8 mouse cellular contexts compared by ENCODE assay signal in the genomic region with DNA sequence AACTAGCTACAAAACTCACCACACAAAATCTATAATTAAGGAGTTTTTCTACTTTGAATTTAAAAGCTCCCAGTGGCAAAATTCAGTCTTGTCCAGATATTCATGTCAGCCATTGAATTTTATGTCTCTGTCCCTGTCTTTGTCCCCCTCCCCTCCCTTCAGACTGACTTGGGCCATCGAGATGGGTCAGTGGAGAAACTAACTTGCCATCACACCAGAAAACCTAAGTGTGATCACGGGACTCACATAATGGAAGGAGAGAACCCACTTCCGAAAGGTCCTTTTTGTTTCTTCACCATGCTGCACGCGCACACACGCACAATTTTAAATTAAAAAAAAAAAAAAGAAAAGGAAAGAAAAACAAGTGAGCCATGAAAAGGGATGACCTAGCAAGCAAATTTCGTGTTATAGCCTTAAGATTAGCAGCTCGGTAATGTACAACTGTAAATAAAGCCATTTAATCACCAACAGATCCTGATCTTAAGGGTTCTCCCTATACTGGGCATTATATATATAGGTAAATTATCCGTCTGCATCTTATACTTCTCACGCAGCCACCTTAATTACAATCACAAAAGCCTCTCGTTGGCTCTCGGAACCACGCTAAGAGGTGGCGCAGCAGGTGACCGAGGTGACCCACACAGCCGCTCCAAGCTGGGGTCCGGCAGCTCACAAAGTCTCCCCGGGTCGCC. TPM values are rescaled to one million over a fixed set of nuclear protein-coding genes. Genes with fewer than 3 reads are reported as not detected.
DNase-seq lines count a peak whose midpoint lies in the region; ATAC-seq and TF ChIP-seq lines count a peak whose summit lies in the region.

No protein-coding gene starts in this region.

- H3K36me3 ChIP-seq in heart, adult 2 months (ENCODE audit: control insufficient read depth, insufficient read depth, low read length) = no peaks in the 10 kb centered on the region
- H3K36me3 ChIP-seq in C2C12 (ENCODE audit: control insufficient read depth, insufficient read depth) = no peaks in the 10 kb centered on the region
- H3K36me3 ChIP-seq in embryonic facial prominence, embryonic 10.5 days (replicated peaks) = peaks cover 7% of the 10 kb centered on the region
- H3K36me3 ChIP-seq in intestine, embryonic 15.5 days = no peaks in the 10 kb centered on the region
- H3K36me3 ChIP-seq in neural tube, embryonic 13.5 days = peaks cover 2% of the 10 kb centered on the region; the same call in 1 of the 2 replicates

- peak overlapping the region; percentile 90 for H3K27ac ChIP-seq in heart, adult 2 months
- H3K27ac ChIP-seq in embryonic facial prominence, embryonic 10.5 days (replicated peaks) = peak overlapping the region; percentile 89
- H3K27ac ChIP-seq in intestine, embryonic 15.5 days = peak overlapping the region; percentile 74
- peak overlapping the region; percentile 91 for H3K27ac ChIP-seq in neural tube, embryonic 13.5 days (replicated peaks)

- no peaks in the 10 kb centered on the region for H3K9me3 ChIP-seq in embryonic facial prominence, embryonic 10.5 days
- no peaks in the 10 kb centered on the region for H3K9me3 ChIP-seq in intestine, embryonic 15.5 days
- no peaks in the 10 kb centered on the region for H3K9me3 ChIP-seq in neural tube, embryonic 13.5 days

- H3K79me3 ChIP-seq in C2C12 (ENCODE audit: low read depth) = no peaks in the 10 kb centered on the region

- WGBS in heart, adult 2 months = 1% methylated on average over 19 of the region's 19 CpGs
- 2% methylated on average over 19 of the region's 19 CpGs for WGBS in embryonic facial prominence, embryonic 10.5 days
- WGBS in intestine, embryonic 15.5 days = 1% methylated on average over 19 of the region's 19 CpGs
- 2% methylated on average over 19 of the region's 19 CpGs for WGBS in neural tube, embryonic 13.5 days

- TF ChIP-seq CTCF in heart, adult 2 months (IDR thresholded peaks at IDR 0.05) = no peak
- TF ChIP-seq CTCF in C2C12 (IDR thresholded peaks at IDR 0.05; ENCODE audit: control insufficient read depth, insufficient read depth, insufficient read length) = no peak

- H3K27me3 ChIP-seq in heart, adult 2 months (ENCODE audit: control insufficient read depth, insufficient read depth, low read length) = no peaks in the 10 kb centered on the region
- no peaks in the 10 kb centered on the region for H3K27me3 ChIP-seq in C2C12 (ENCODE audit: control insufficient read depth, insufficient read depth, insufficient read length)
- no peaks in the 10 kb centered on the region for H3K27me3 ChIP-seq in embryonic facial prominence, embryonic 10.5 days (replicated peaks; ENCODE audit: low read depth, poor library complexity, severe bottlenecking)
- no peaks in the 10 kb centered on the region for H3K27me3 ChIP-seq in intestine, embryonic 15.5 days (replicated peaks)
- no peaks in the 10 kb centered on the region for H3K27me3 ChIP-seq in neural tube, embryonic 13.5 days

- H3K79me2 ChIP-seq in heart, adult 2 months (replicated peaks; ENCODE audit: control insufficient read depth, insufficient read depth, low read length) = no peaks in the 10 kb centered on the region
- H3K79me2 ChIP-seq in C2C12 (ENCODE audit: control insufficient read depth, insufficient read depth) = peaks cover 5% of the 10 kb centered on the region

- no peak for DNase-seq in heart, adult 2 months
- DNase-seq in heart, adult 11 months = no peak
- peak; percentile 23 for DNase-seq in embryonic facial prominence, embryonic 10.5 days (ENCODE audit: low spot score)
- DNase-seq in right cerebral cortex, postnatal 10 days (ENCODE audit: low spot score in 2 of 2) = no peak
- no peak for DNase-seq in kidney, postnatal 10 days

- peaks cover 3% of the 10 kb centered on the region; the same call in 1 of the 2 replicates for H3K4me1 ChIP-seq in heart, adult 2 months (ENCODE audit: control insufficient read depth, insufficient read depth, low read length)
- peaks cover 9% of the 10 kb centered on the region for H3K4me1 ChIP-seq in embryonic facial prominence, embryonic 10.5 days
- peaks cover 4% of the 10 kb centered on the region; the same call in 1 of the 2 replicates for H3K4me1 ChIP-seq in intestine, embryonic 15.5 days (replicated peaks)
- H3K4me1 ChIP-seq in neural tube, embryonic 13.5 days (replicated peaks) = peaks cover 14% of the 10 kb centered on the region

- intact Hi-C loops in heart, adult 2 months (cut with DNase I) = loop anchor here (1.0 kb wide), 2 partner anchors 46 to 69 kb away; a partner anchor contains a TSS

- peak overlapping the region; percentile 95 for H3K4me3 ChIP-seq in heart, adult 2 months
- peak overlapping the region; percentile 53 for H3K4me3 ChIP-seq in C2C12 (ENCODE audit: insufficient read depth, poor library complexity, severe bottlenecking)
- peak overlapping the region; percentile 78 for H3K4me3 ChIP-seq in embryonic facial prominence, embryonic 10.5 days
- peak overlapping the region; percentile 73 for H3K4me3 ChIP-seq in intestine, embryonic 15.5 days (replicated peaks)
- peak overlapping the region; percentile 74 for H3K4me3 ChIP-seq in neural tube, embryonic 13.5 days

- no peak for TF ChIP-seq POLR2A in heart, adult 2 months (IDR thresholded peaks at IDR 0.05; ENCODE audit: insufficient read depth, low read depth, low read length)

- H3K9ac ChIP-seq in heart, adult 2 months (ENCODE audit: low read depth, low read length) = peak overlapping the region; percentile 77
- H3K9ac ChIP-seq in intestine, embryonic 15.5 days = peak overlapping the region; percentile 87
- H3K9ac ChIP-seq in neural tube, embryonic 13.5 days = peak overlapping the region; percentile 87

- H3ac ChIP-seq in C2C12 (ENCODE audit: control insufficient read depth, insufficient read length, low read depth) = peak overlapping the region; percentile 67

- peak; percentile 78 for ATAC-seq in intestine, embryonic 15.5 days
- ATAC-seq in neural tube, embryonic 13.5 days (ENCODE audit: low read depth) = peak; percentile 78

- peak overlapping the region; percentile 86 for H3K4me2 ChIP-seq in intestine, embryonic 15.5 days (replicated peaks)
- H3K4me2 ChIP-seq in neural tube, embryonic 13.5 days = peak overlapping the region; percentile 79

- no peak for TF ChIP-seq EP300 in heart, adult 2 months (IDR thresholded peaks at IDR 0.05; ENCODE audit: insufficient read depth, low read depth, low read length)

TF ChIP-seq in C2C12, 6 proteins besides CTCF, POLR2A, EP300 and RAD21:
- no peak for TF ChIP-seq MYOD1 (IDR thresholded peaks at IDR 0.05; ENCODE audit: control insufficient read depth, insufficient read length, low read depth)
- TF ChIP-seq USF1 (IDR thresholded peaks at IDR 0.05; ENCODE audit: low read depth) = no peak
- no peak for TF ChIP-seq FOSL1 (IDR thresholded peaks at IDR 0.05; ENCODE audit: insufficient read depth, low read length, poor library complexity, severe bottlenecking)
- no peak for TF ChIP-seq CEBPB (IDR thresholded peaks at IDR 0.05; ENCODE audit: low read depth)
- no peak for TF ChIP-seq MAX (IDR thresholded peaks at IDR 0.05)
- no peak for TF ChIP-seq MYOG (IDR thresholded peaks at IDR 0.05; ENCODE audit: control insufficient read depth, extremely low read depth, insufficient read length)
TF ChIP-seq in C2C12: peak in this region for 0.

RNA-seq across cellular contexts. Expression of a gene that starts 0.5 kb away (rescaled TPM):
- 10 to 100 TPM; 12.7 to 16.2 TPM for total RNA-seq in heart, adult 2 months (2021)
- polyA plus RNA-seq in heart, adult 2 months (2012; rRNA removed) = 19.9 and 31.8 TPM in 2 replicates
- polyA plus RNA-seq in C2C12 (2012; fragmentation: generic; extraction: Trizol) = 3.5 TPM
- 23.2 and 26.2 TPM in 2 replicates for polyA plus RNA-seq in embryonic facial prominence, embryonic 10.5 days (2016; fragmentation: Nextera tagmentation; extraction: Ambion mirVana)
- polyA plus RNA-seq in intestine, embryonic 15.5 days (2015; fragmentation: Nextera tagmentation; extraction: Ambion mirVana) = 14.2 and 18.3 TPM in 2 replicates
- 18.3 and 21.6 TPM in 2 replicates for polyA plus RNA-seq in neural tube, embryonic 13.5 days (2015; fragmentation: Nextera tagmentation; extraction: Ambion mirVana)

RNA-seq across cellular contexts. Expression of a gene that starts 46.2 kb away (rescaled TPM):
- 100 to 1,000 TPM; 140 to 158 TPM for total RNA-seq in heart, adult 2 months (2021)
- polyA plus RNA-seq in heart, adult 2 months (2012; rRNA removed) = 78.3 and 124 TPM in 2 replicates
- polyA plus RNA-seq in C2C12 (2012; fragmentation: generic; extraction: Trizol) = 115 TPM
- polyA plus RNA-seq in embryonic facial prominence, embryonic 10.5 days (2016; fragmentation: Nextera tagmentation; extraction: Ambion mirVana) = 469 and 495 TPM in 2 replicates
- polyA plus RNA-seq in intestine, embryonic 15.5 days (2015; fragmentation: Nextera tagmentation; extraction: Ambion mirVana) = 193 and 208 TPM in 2 replicates
- 178 and 195 TPM in 2 replicates for polyA plus RNA-seq in neural tube, embryonic 13.5 days (2015; fragmentation: Nextera tagmentation; extraction: Ambion mirVana)

RNA-seq across cellular contexts. Expression of a gene that starts 46.5 kb away (rescaled TPM):
- total RNA-seq in heart, adult 2 months (2021) = 10 to 100 TPM; 13.3 to 17.6 TPM
- 5.5 and 9.9 TPM in 2 replicates for polyA plus RNA-seq in heart, adult 2 months (2012; rRNA removed)
- 19.5 TPM for polyA plus RNA-seq in C2C12 (2012; fragmentation: generic; extraction: Trizol)
- 53.0 and 56.5 TPM in 2 replicates for polyA plus RNA-seq in embryonic facial prominence, embryonic 10.5 days (2016; fragmentation: Nextera tagmentation; extraction: Ambion mirVana)
- polyA plus RNA-seq in intestine, embryonic 15.5 days (2015; fragmentation: Nextera tagmentation; extraction: Ambion mirVana) = 27.4 and 30.7 TPM in 2 replicates
- polyA plus RNA-seq in neural tube, embryonic 13.5 days (2015; fragmentation: Nextera tagmentation; extraction: Ambion mirVana) = 12.9 and 16.9 TPM in 2 replicates
